Mouse (Mus musculus): ENCODE data around the gene Madd.

GRCm38 (mm10) chr2:91180706-91181105 lies 2.9 kb downstream of the Madd start:
- TF ChIP-seq POLR2A (IDR thresholded peaks at IDR 0.05; ENCODE audit: insufficient read depth, low read depth, low read length): no peak
- TF ChIP-seq CTCF (IDR thresholded peaks at IDR 0.05; ENCODE audit: insufficient read depth, low read depth, low read length): no peak
